Mouse (Mus musculus) olfactory bulb, adult 2 months (tissue): ENCODE results near the gene Sppl3.

Source experiments
- CTCF ChIP-seq: fragments of 200-500 bp; IDR thresholded peaks from 2 replicates; pipeline ENCODE4 v1.5.1; 2012; ENCODE audit warnings: low read depth, mild to moderate bottlenecking, low read length, moderate library complexity; ENCODE audit not compliant: insufficient read depth
- POLR2A ChIP-seq: fragments of 200-500 bp; IDR thresholded peaks from 2 replicates; pipeline ENCODE4 v1.6.1; 2012; ENCODE audit warnings: mild to moderate bottlenecking, low read depth, low read length, moderate library complexity; ENCODE audit not compliant: insufficient read depth

DNA sequence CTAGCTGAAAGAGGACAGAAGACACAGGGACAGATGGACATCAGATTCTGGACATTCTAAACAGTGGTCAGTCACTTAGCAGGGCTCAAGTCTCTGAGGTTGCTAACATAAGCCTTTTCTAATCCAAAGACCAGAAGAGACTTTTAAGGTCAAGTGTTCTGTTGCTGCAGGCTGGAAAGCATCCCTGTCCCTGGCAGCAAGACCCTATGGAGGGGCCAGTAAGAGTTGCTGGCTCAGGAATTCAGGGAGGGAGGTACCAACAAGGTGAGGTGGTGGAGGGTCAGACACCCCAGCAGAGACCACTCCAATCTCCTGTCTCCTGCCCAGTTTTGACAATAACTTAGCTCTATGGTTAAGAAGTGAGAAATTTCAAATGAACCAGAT is 135.8 kb downstream of the Sppl3 start:
- TF ChIP-seq POLR2A (no peak), CTCF (no peak)
